Comparison of ENCODE assay signal across 20 mouse cellular contexts in the genomic region with DNA sequence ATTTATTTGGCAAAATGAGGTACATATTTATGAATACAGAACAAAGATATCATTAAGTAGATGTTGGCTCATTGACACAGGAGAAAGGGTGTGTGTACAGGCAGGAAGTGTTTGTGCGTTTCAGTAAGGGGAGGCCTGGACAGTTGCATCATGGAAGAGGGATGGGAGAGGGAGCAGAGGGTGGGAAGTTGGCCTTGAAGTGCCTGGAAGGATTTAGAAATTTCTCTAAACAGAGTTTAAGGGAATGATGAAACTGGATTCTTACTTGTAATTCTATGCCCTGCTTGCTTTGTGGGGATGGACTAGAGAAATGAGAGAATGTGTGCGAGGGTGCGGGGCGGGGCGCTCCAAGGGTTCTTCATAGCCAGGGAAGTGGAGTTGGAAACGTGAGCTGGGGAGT. TPM values are rescaled to one million over a fixed set of nuclear protein-coding genes. Genes with fewer than 3 reads are reported as not detected.
DNase-seq lines count a peak whose midpoint lies in the region; ATAC-seq and TF ChIP-seq lines count a peak whose summit lies in the region.
"Had no signal": no experiment of that assay in that cellular context is flagged by ENCODE, and none has a peak within 500 bp of the region (broad histone marks: within the 10 kb centered on the region; RNA-seq: fewer than 3 reads in every experiment).

No protein-coding gene starts in this region.

- H3K27me3 ChIP-seq in lung, postnatal 0 days (replicated peaks; ENCODE audit: insufficient read depth, low read length), result no peaks in the 10 kb centered on the region
- H3K27me3 ChIP-seq in midbrain, postnatal 0 days (ENCODE audit: insufficient read depth, low read length), result no peaks in the 10 kb centered on the region
- H3K27me3 ChIP-seq: embryonic facial prominence, embryonic 15.5 days; lung, embryonic 15.5 days had no signal

- no peaks in the 10 kb centered on the region for H3K36me3 ChIP-seq in lung, postnatal 0 days (ENCODE audit: insufficient read depth, low read length)
- no peaks in the 10 kb centered on the region for H3K36me3 ChIP-seq in midbrain, postnatal 0 days (ENCODE audit: insufficient read depth, low read length)

- DNase-seq in adrenal gland, postnatal 10 days, result peak; percentile 28
- no peak for DNase-seq in adrenal gland, postnatal 25 days
- DNase-seq in heart, postnatal 10 days, result peak; percentile 26 to 29
- no peak for DNase-seq in heart, postnatal 36 days
- DNase-seq in NIH3T3 (ENCODE audit: low read depth), result peak; percentile 28
- DNase-seq in lung, postnatal 0 days (ENCODE audit: low spot score), result peak; percentile 90
- no peak for DNase-seq in left cerebral cortex, postnatal 25 days (ENCODE audit: low spot score in 2 of 2)
- DNase-seq in midbrain, postnatal 0 days (ENCODE audit: low spot score), result no peak
- DNase-seq: cerebellum, adult 9-10 months; heart, postnatal 4 days; kidney, adult 18-20 months; kidney, postnatal 4 days had no signal

- TF ChIP-seq CTCF in lung, postnatal 0 days (IDR thresholded peaks at IDR 0.05), result no peak
- TF ChIP-seq CTCF in midbrain, postnatal 0 days (IDR thresholded peaks at IDR 0.05), result no peak

- WGBS in lung, postnatal 0 days, result 65% methylated on average over 6 of the region's 6 CpGs
- WGBS in midbrain, postnatal 0 days, result 88% methylated on average over 6 of the region's 6 CpGs

- H3K4me3 ChIP-seq in lung, postnatal 0 days (ENCODE audit: low read depth, low read length), result no peak overlapping the region
- no peak overlapping the region for H3K4me3 ChIP-seq in midbrain, postnatal 0 days (ENCODE audit: low read depth, low read length)
- H3K4me3 ChIP-seq: embryonic facial prominence, embryonic 15.5 days; forebrain, embryonic 10.5 days; lung, embryonic 15.5 days; midbrain, embryonic 10.5 days had no signal

- TF ChIP-seq EP300 in lung, postnatal 0 days (IDR thresholded peaks at IDR 0.05), result no peak

- intact Hi-C loops in heart, postnatal 10 days (cut with DNase I), result no loop called here
- intact Hi-C loops in heart, postnatal 36 days (cut with DNase I), result no loop called here
- intact Hi-C loops in left cerebral cortex, postnatal 25 days (cut with DNase I), result no loop called here

- H3K9me3 ChIP-seq in lung, postnatal 0 days (ENCODE audit: low read length), result no peaks in the 10 kb centered on the region
- H3K9me3 ChIP-seq in midbrain, postnatal 0 days (ENCODE audit: low read length), result no peaks in the 10 kb centered on the region
- H3K9me3 ChIP-seq: embryonic facial prominence, embryonic 15.5 days; forebrain, embryonic 10.5 days; lung, embryonic 15.5 days; midbrain, embryonic 10.5 days had no signal

- no peak overlapping the region for H3K9ac ChIP-seq in lung, postnatal 0 days (replicated peaks; ENCODE audit: low read depth)
- no peak overlapping the region for H3K9ac ChIP-seq in midbrain, postnatal 0 days (replicated peaks; ENCODE audit: low read length, poor library complexity, severe bottlenecking)
- H3K9ac ChIP-seq: embryonic facial prominence, embryonic 15.5 days; lung, embryonic 15.5 days had no signal

- H3K4me1 ChIP-seq in lung, postnatal 0 days (ENCODE audit: insufficient read depth, low read depth, low read length), result 0 out of 2 replicates have a peak, but pooled peaks cover 4% of the 10 kb centered on the region
- H3K4me1 ChIP-seq in midbrain, postnatal 0 days (ENCODE audit: insufficient read depth, low read length), result no peaks in the 10 kb centered on the region
- H3K4me1 ChIP-seq: forebrain, embryonic 10.5 days; midbrain, embryonic 10.5 days had no signal

- no peak overlapping the region for H3K4me2 ChIP-seq in lung, postnatal 0 days (replicated peaks; ENCODE audit: low read depth, low read length)
- H3K4me2 ChIP-seq in midbrain, postnatal 0 days (ENCODE audit: low read depth, low read length, poor library complexity, severe bottlenecking), result no peak overlapping the region
- H3K4me2 ChIP-seq: embryonic facial prominence, embryonic 15.5 days; heart, embryonic 11.5 days; liver, embryonic 11.5 days; lung, embryonic 15.5 days had no signal

- peak; percentile 87 for ATAC-seq in lung, postnatal 0 days
- no peak for ATAC-seq in midbrain, postnatal 0 days (ENCODE audit: low FRiP score)
- ATAC-seq: hindbrain, embryonic 16.5 days had no signal

- peak overlapping the region; percentile 57 for H3K27ac ChIP-seq in lung, postnatal 0 days (ENCODE audit: low read length)
- no peak overlapping the region for H3K27ac ChIP-seq in midbrain, postnatal 0 days (ENCODE audit: low read depth, low read length)
- H3K27ac ChIP-seq: embryonic facial prominence, embryonic 15.5 days; forebrain, embryonic 10.5 days; lung, embryonic 15.5 days; midbrain, embryonic 10.5 days had no signal

RNA-seq across cellular contexts. Expression of a gene that starts 20.2 kb away (rescaled TPM):
- 10 to 100 TPM; 67.9 to 74.3 TPM for total RNA-seq in adrenal gland, postnatal 10 days (2021)
- 63.5 and 90.0 TPM in 2 replicates for total RNA-seq in adrenal gland, postnatal 25 days (2021)
- total RNA-seq in heart, postnatal 10 days (2021), result 10 to 100 TPM; 93.1 to 93.3 TPM
- 10 to 100 TPM; 92.8 to 96.5 TPM for total RNA-seq in heart, postnatal 36 days (2021)
- 28.7 and 30.1 TPM in 2 replicates for polyA plus RNA-seq in lung, postnatal 0 days (2015; fragmentation: Nextera tagmentation; extraction: Ambion mirVana)
- 100 to 1,000 TPM; 173 to 180 TPM for total RNA-seq in left cerebral cortex, postnatal 25 days (2021)
- total RNA-seq in midbrain, postnatal 0 days (2014; rRNA removed), result 56.2 and 79.5 TPM in 2 replicates
- polyA plus RNA-seq in midbrain, postnatal 0 days (2015; fragmentation: Nextera tagmentation; extraction: Ambion mirVana), result 38.5 and 53.0 TPM in 2 replicates
- total RNA-seq: MEL had no signal

Comparison
In these comparisons a context has a peak if more than half of its experiments do, and no peak if none do; other contexts are left out.
1. DNase-seq: peak in adrenal gland, postnatal 10 days (single experiment), heart, postnatal 10 days (2 of 2), NIH3T3 (single experiment) and lung, postnatal 0 days (single experiment); none in adrenal gland, postnatal 25 days (single experiment), heart, postnatal 36 days (0 of 2), left cerebral cortex, postnatal 25 days (0 of 2) and midbrain, postnatal 0 days (single experiment).